Mouse (Mus musculus) brain, embryonic 14.5 days (tissue): Measurements from ENCODE around the gene Lepr.

Experiments
- CTCF ChIP-seq: fragments of 200-500 bp; IDR thresholded peaks from 2 replicates; pipeline ENCODE4 v1.5.1; 2012; ENCODE audit warnings: inconsistent platforms, mild to moderate bottlenecking, moderate library complexity, borderline replicate concordance; ENCODE audit not compliant: insufficient read depth, insufficient read length; ENCODE audit errors: extremely low read depth
- POLR2A ChIP-seq: fragments of 200-500 bp; IDR thresholded peaks from 2 replicates; pipeline ENCODE4 v1.6.1; 2012; ENCODE audit warnings: mild to moderate bottlenecking, inconsistent platforms, borderline replicate concordance; ENCODE audit not compliant: poor library complexity, insufficient read depth, insufficient read length, severe bottlenecking; ENCODE audit errors: extremely low read depth

DNA sequence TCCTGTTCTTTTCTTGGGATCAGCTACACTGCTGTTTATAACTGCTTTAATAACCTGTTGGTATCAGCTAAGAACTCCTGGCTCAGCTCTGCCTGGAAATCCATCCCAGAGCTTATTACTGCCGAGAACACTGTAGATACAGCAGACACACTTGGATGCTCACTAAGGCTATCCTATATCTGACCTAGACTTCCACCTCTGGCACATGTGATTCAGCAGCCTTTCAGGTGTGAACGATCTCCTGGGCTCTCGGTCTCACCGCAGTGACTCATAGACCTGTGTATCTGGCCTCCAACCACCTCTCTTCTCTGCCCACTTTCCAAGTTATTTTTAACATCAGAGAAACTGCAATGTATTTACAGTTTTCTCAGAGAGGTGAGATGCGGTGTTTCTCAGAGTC, 43.3 kb downstream of the Lepr start:
- no peak for TF ChIP-seq POLR2A
- TF ChIP-seq CTCF: no peak
